Mouse (Mus musculus) testis, postnatal 14 days (tissue): ENCODE results near the gene Olfr791.

Source experiments
- DNase-seq: peaks from one replicate; pipeline ENCODE4 v3.0.0; 2021; ENCODE audit warnings: low spot score

The Olfr791 gene

GRCm38 (mm10) chr10:129521492-129521891 lies at the start of gene Olfr791:
Gene Olfr791 (plus strand): TSS chr10:129521792.
- DNase-seq = no peak

- DNase-seq = no peak
Observed at GRCm38 (mm10) chr10:129473256-129473655, 48.3 kb upstream of the Olfr791 start.

GRCm38 (mm10) chr10:129473723-129474122 lies 47.9 kb upstream of the Olfr791 start:
- DNase-seq = no peak

GRCm38 (mm10) chr10:129484452-129484851 lies 37.1 kb upstream of the Olfr791 start, which contains the start of gene Olfr789:
Gene Olfr789 (plus strand): TSS chr10:129484752.
- no peak for DNase-seq

GRCm38 (mm10) chr10:129490101-129490500 lies 31.5 kb upstream of the Olfr791 start:
- DNase-seq = no peak

- DNase-seq = no peak
Observed at GRCm38 (mm10) chr10:129498192-129498591, 23.4 kb upstream of the Olfr791 start, which contains the start of gene Olfr790. Gene Olfr790 (plus strand): TSS chr10:129498492.

- DNase-seq = no peak
Observed at GRCm38 (mm10) chr10:129538862-129539261, 17.3 kb downstream of the Olfr791 start, which contains the start of gene Olfr792. Gene Olfr792 (plus strand): TSS chr10:129539162.

GRCm38 (mm10) chr10:129549354-129549753 lies 27.8 kb downstream of the Olfr791 start:
- DNase-seq = no peak

- DNase-seq = no peak
Observed at GRCm38 (mm10) chr10:129567355-129567754, 45.8 kb downstream of the Olfr791 start, which contains the start of gene Olfr794. Gene Olfr794 (plus strand): TSS chr10:129567655.

GRCm38 (mm10) chr10:129577066-129577465 lies 55.5 kb downstream of the Olfr791 start:
- no peak for DNase-seq
